In the genomic region with DNA sequence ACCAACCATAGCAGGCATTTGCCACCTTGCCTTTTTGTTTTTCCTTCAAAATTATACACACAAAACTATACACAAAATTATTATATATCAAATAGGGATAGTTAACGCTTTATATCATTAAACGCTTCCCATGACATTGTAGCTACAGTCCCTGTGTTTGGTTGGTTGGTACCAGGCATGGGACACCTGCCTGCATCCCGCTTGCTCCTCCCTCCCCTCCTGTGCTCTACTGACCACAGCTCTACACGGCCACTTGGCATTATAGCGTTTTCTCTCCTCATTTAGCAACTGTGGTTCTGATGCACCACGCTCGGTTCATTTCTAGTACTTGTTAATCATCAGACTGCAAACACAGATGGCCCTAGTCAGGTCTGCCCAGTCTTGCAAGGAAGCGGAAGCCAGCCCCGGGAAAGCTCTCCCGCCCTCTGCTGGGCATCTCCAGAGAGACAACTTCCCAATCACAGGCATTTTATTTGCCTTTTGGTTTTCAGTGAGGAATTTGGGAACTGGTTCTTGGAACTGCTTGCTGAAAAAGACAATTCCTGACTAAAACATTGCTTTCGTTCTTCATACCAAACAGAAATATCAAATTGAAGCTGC, we compare ENCODE assay signal across 8 mouse cellular contexts. TPM values are rescaled to one million over a fixed set of nuclear protein-coding genes. Genes with fewer than 3 reads are reported as not detected.
A peak's percentile ranks its signal among the peaks of the same experiment; 100 is the strongest.
DNase-seq lines count a peak whose midpoint lies in the region; ATAC-seq and TF ChIP-seq lines count a peak whose summit lies in the region.

No protein-coding gene starts in this region.

- DNase-seq in B cell, adult 2 months, result peak; percentile 61
- DNase-seq in kidney, postnatal 10 days, result peak; percentile 91
- peak; percentile 53 for DNase-seq in liver, embryonic 11.5 days (ENCODE audit: low spot score)
- DNase-seq in stomach, postnatal 0 days (ENCODE audit: low spot score), result peak; percentile 88

- H3K9ac ChIP-seq in heart, embryonic 12.5 days, result no peak overlapping the region
- no peak overlapping the region for H3K9ac ChIP-seq in liver, embryonic 11.5 days (ENCODE audit: low read depth, low read length)
- no peak overlapping the region for H3K9ac ChIP-seq in neural tube, embryonic 13.5 days
- H3K9ac ChIP-seq in stomach, postnatal 0 days (ENCODE audit: low read length), result no peak overlapping the region

- H3K36me3 ChIP-seq in heart, embryonic 12.5 days, result no peaks in the 10 kb centered on the region
- H3K36me3 ChIP-seq in liver, embryonic 11.5 days (ENCODE audit: control insufficient read depth, insufficient read depth, low read length), result no peaks in the 10 kb centered on the region
- H3K36me3 ChIP-seq in neural tube, embryonic 13.5 days, result no peaks in the 10 kb centered on the region
- no peaks in the 10 kb centered on the region for H3K36me3 ChIP-seq in stomach, postnatal 0 days (ENCODE audit: control insufficient read depth, insufficient read depth, low read length)

- H3K27ac ChIP-seq in bone marrow macrophage, adult 2 months (ENCODE audit: insufficient read depth, low read depth, low read length), result no peak overlapping the region
- no peak overlapping the region for H3K27ac ChIP-seq in heart, embryonic 12.5 days (ENCODE audit: poor library complexity, severe bottlenecking)
- H3K27ac ChIP-seq in liver, embryonic 11.5 days (ENCODE audit: low read depth, low read length), result no peak overlapping the region
- H3K27ac ChIP-seq in neural tube, embryonic 13.5 days (replicated peaks), result no peak overlapping the region; the same call in 1 of the 2 replicates
- H3K27ac ChIP-seq in stomach, postnatal 0 days (replicated peaks), result no peak overlapping the region

- 42% methylated on average over 11 of the region's 11 CpGs for WGBS in heart, embryonic 12.5 days
- 50% methylated on average over 11 of the region's 11 CpGs for WGBS in liver, embryonic 11.5 days
- 47% methylated on average over 11 of the region's 11 CpGs for WGBS in neural tube, embryonic 13.5 days
- WGBS in stomach, postnatal 0 days, result 33% methylated on average over 11 of the region's 11 CpGs

- no peak for TF ChIP-seq POLR2A in bone marrow macrophage, adult 2 months (IDR thresholded peaks at IDR 0.05; ENCODE audit: borderline replicate concordance, low read depth, low read length)

- H3K4me2 ChIP-seq in heart, embryonic 12.5 days, result peak overlapping the region; percentile 41; the same call in 1 of the 2 replicates
- 0 out of 2 replicates have a peak overlapping the region, but pooled peaks have one; percentile 13 for H3K4me2 ChIP-seq in liver, embryonic 11.5 days
- peak overlapping the region; percentile 23; the same call in 1 of the 2 replicates for H3K4me2 ChIP-seq in neural tube, embryonic 13.5 days
- H3K4me2 ChIP-seq in stomach, postnatal 0 days (replicated peaks; ENCODE audit: low read depth), result peak overlapping the region; percentile 29; the same call in 1 of the 2 replicates

- peak; percentile 57; the same call in 1 of the 2 replicates for TF ChIP-seq CTCF in bone marrow macrophage, adult 2 months (IDR thresholded peaks at IDR 0.05; ENCODE audit: low read depth, low read length)
- TF ChIP-seq CTCF in stomach, postnatal 0 days (IDR thresholded peaks at IDR 0.05; ENCODE audit: low read depth), result peak; percentile 93

- no peaks in the 10 kb centered on the region for H3K27me3 ChIP-seq in heart, embryonic 12.5 days (replicated peaks)
- no peaks in the 10 kb centered on the region for H3K27me3 ChIP-seq in liver, embryonic 11.5 days (replicated peaks; ENCODE audit: control insufficient read depth, insufficient read depth, low read length)
- no peaks in the 10 kb centered on the region for H3K27me3 ChIP-seq in neural tube, embryonic 13.5 days
- no peaks in the 10 kb centered on the region for H3K27me3 ChIP-seq in stomach, postnatal 0 days (ENCODE audit: control insufficient read depth, insufficient read depth, low read length)

- 0 out of 2 replicates have a peak, but pooled peaks have one; percentile 40 for ATAC-seq in erythroblast, adult 5-6 weeks (replicated peaks; ENCODE audit: low FRiP score, poor library complexity, severe bottlenecking)
- ATAC-seq in heart, embryonic 12.5 days (ENCODE audit: insufficient number of reproducible peaks, low FRiP score), result no peak
- ATAC-seq in liver, embryonic 11.5 days (replicated peaks; ENCODE audit: low FRiP score), result no peak
- ATAC-seq in neural tube, embryonic 13.5 days (ENCODE audit: low read depth), result no peak
- ATAC-seq in stomach, postnatal 0 days (ENCODE audit: low FRiP score, low TSS enrichment), result peak; percentile 82

- no peak overlapping the region for H3K4me3 ChIP-seq in bone marrow macrophage, adult 2 months (ENCODE audit: insufficient read depth, low read length)
- H3K4me3 ChIP-seq in heart, embryonic 12.5 days, result no peak overlapping the region
- H3K4me3 ChIP-seq in liver, embryonic 11.5 days (ENCODE audit: low read depth, low read length), result no peak overlapping the region
- no peak overlapping the region for H3K4me3 ChIP-seq in neural tube, embryonic 13.5 days
- no peak overlapping the region for H3K4me3 ChIP-seq in stomach, postnatal 0 days (ENCODE audit: low read depth, low read length)

- TF ChIP-seq EP300 in stomach, postnatal 0 days (optimal IDR thresholded peaks at IDR 0.05), result no peak

- H3K9me3 ChIP-seq in heart, embryonic 12.5 days (replicated peaks), result no peaks in the 10 kb centered on the region
- no peaks in the 10 kb centered on the region for H3K9me3 ChIP-seq in liver, embryonic 11.5 days (ENCODE audit: control insufficient read depth, low read length)
- no peaks in the 10 kb centered on the region for H3K9me3 ChIP-seq in neural tube, embryonic 13.5 days
- no peaks in the 10 kb centered on the region for H3K9me3 ChIP-seq in stomach, postnatal 0 days (ENCODE audit: control insufficient read depth, low read length)

- peaks cover 33% of the 10 kb centered on the region for H3K4me1 ChIP-seq in bone marrow macrophage, adult 2 months (ENCODE audit: control insufficient read depth, insufficient read depth, low read length)
- peaks cover 2% of the 10 kb centered on the region; the same call in 1 of the 2 replicates for H3K4me1 ChIP-seq in heart, embryonic 12.5 days (replicated peaks)
- no peaks in the 10 kb centered on the region for H3K4me1 ChIP-seq in liver, embryonic 11.5 days (replicated peaks; ENCODE audit: control insufficient read depth, insufficient read depth, low read length)
- peaks cover 7% of the 10 kb centered on the region for H3K4me1 ChIP-seq in neural tube, embryonic 13.5 days (replicated peaks)
- no peaks in the 10 kb centered on the region for H3K4me1 ChIP-seq in stomach, postnatal 0 days (replicated peaks; ENCODE audit: control insufficient read depth, insufficient read depth)

RNA-seq across cellular contexts. Expression of a gene that starts 15.5 kb away (rescaled TPM):
- polyA plus RNA-seq in bone marrow macrophage, adult 2 months (2012; ENCODE audit: insufficient read depth, insufficient read length, missing spikeins), result 13.0 and 16.2 TPM in 2 replicates
- total RNA-seq in erythroblast, adult 5-6 weeks (2015; ENCODE audit: low replicate concordance), result 0.77 and 3.6 TPM in 2 replicates
- total RNA-seq in erythroblast, adult 5-6 weeks (2017; ENCODE audit: low replicate concordance), result 1.1 and 2.1 TPM in 2 replicates
- polyA plus RNA-seq in heart, embryonic 12.5 days (2016; fragmentation: Nextera tagmentation; extraction: Ambion mirVana), result 18.9 and 19.5 TPM in 2 replicates
- polyA plus RNA-seq in liver, embryonic 11.5 days (2014; fragmentation: Nextera tagmentation; extraction: Ambion mirVana), result 34.6 and 39.0 TPM in 2 replicates
- 30.4 and 32.7 TPM in 2 replicates for polyA plus RNA-seq in neural tube, embryonic 13.5 days (2015; fragmentation: Nextera tagmentation; extraction: Ambion mirVana)
- 26.6 and 28.7 TPM in 2 replicates for polyA plus RNA-seq in stomach, postnatal 0 days (2015; fragmentation: Nextera tagmentation; extraction: Ambion mirVana)

RNA-seq across cellular contexts. Expression of a gene that starts 15.8 kb away (rescaled TPM):
- polyA plus RNA-seq in bone marrow macrophage, adult 2 months (2012; ENCODE audit: insufficient read depth, insufficient read length, missing spikeins), result 12.8 and 16.6 TPM in 2 replicates
- 7.9 and 11.1 TPM in 2 replicates for total RNA-seq in erythroblast, adult 5-6 weeks (2015; ENCODE audit: low replicate concordance)
- 5.6 and 13.0 TPM in 2 replicates for total RNA-seq in erythroblast, adult 5-6 weeks (2017; ENCODE audit: low replicate concordance)
- polyA plus RNA-seq in heart, embryonic 12.5 days (2016; fragmentation: Nextera tagmentation; extraction: Ambion mirVana), result 11.6 and 13.3 TPM in 2 replicates
- polyA plus RNA-seq in liver, embryonic 11.5 days (2014; fragmentation: Nextera tagmentation; extraction: Ambion mirVana), result 21.9 and 24.1 TPM in 2 replicates
- 18.6 and 20.6 TPM in 2 replicates for polyA plus RNA-seq in neural tube, embryonic 13.5 days (2015; fragmentation: Nextera tagmentation; extraction: Ambion mirVana)
- 7.7 and 9.2 TPM in 2 replicates for polyA plus RNA-seq in stomach, postnatal 0 days (2015; fragmentation: Nextera tagmentation; extraction: Ambion mirVana)

Comparison
In these comparisons a context has a peak if more than half of its experiments do, and no peak if none do; other contexts are left out.
1. ATAC-seq: peak in erythroblast, adult 5-6 weeks (single experiment) and stomach, postnatal 0 days (single experiment); none in heart, embryonic 12.5 days (single experiment), liver, embryonic 11.5 days (single experiment) and neural tube, embryonic 13.5 days (single experiment).
2. Peak in every context shown above with its lines, with median percentiles within 50 percentile points of each other: DNase-seq and H3K4me2 ChIP-seq.